Mouse (Mus musculus) urinary bladder, adult 2 months (tissue): Measurements from ENCODE around the gene 1700016H13Rik. TPM values are rescaled to one million over a fixed set of nuclear protein-coding genes. Genes with fewer than 3 reads are reported as not detected.

Experiments
- DNase-seq: peaks from one replicate; pipeline ENCODE4 v3.0.0; 2022; ENCODE audit warnings: low spot score
- polyA plus RNA-seq: library from polyadenylated mRNA; depleted of rRNA; stranded (reverse); fragments of >200 nt; gene quantifications from 2 replicates; pipeline ENCODE4 v1.2.3, GENCODE M21; 2012

1700016H13Rik gene
- polyA plus RNA-seq, 1 experiment, result 0.43 TPM

DNA sequence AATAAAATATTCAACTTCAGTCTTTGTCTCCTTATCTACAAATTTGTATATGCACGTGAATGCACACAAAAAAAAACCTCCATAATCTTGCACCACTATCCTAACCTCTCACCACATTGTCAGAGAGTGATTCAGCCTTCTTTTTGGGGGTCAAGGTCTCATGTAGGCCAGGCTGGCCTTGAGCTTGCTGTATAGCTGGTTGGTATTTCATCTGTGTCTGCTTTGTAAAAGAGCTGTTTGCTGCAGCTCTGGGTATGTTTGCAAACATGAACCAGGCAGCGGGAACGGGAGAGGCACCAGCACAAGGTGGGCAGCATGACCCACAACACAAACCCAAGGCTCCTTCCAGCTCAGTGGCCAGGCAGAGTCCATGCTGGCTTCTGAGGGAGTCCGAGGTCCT is 17.8 kb upstream of the 1700016H13Rik start:
- DNase-seq, result no peak

- DNase-seq, result no peak
These were observed 16.0 kb upstream of the 1700016H13Rik start for GRCm38 (mm10) chr5:103671858-103672257.

GRCm38 (mm10) chr5:103665876-103666275 is 10.1 kb upstream of the 1700016H13Rik start:
- DNase-seq, result no peak

DNA sequence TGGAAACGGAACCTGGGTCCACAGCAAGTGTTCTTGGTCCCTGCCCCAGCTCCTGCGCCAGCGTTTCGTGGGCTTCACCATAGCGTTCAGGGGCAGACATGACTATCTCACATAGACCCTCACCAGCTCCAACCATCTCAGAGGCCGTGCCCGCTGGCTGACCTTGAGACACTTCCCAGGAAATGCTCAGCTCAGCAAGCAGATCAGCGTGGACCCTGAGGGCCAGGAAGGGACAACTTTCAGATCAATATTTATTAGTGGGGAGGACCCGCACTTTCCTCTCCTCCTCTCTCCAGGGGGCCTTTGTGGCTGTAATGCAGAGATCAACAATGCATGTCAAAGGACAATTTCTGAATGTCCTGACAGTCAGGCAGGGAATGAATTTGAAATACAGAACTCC is 9.1 kb upstream of the 1700016H13Rik start:
- DNase-seq, result no peak

DNA sequence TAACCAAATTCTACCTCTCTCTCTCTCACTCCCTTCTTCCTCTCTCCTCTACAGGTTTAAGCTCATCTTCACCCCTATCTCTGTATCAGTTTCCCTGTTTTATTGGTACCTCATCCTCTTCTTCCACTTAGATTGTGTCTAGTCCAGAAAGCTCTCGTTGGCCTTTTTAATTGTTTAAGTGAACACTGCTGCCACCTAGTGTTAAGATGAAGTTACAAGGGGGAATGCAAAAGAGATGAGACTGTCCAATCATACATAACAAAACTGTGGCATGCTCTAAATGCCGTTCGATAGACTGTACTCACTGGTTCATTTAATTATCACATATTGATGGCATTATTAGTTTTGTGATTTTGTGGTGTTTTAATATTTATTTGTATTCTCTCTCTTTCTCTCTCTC is 3.8 kb upstream of the 1700016H13Rik start:
- DNase-seq, result no peak

DNA sequence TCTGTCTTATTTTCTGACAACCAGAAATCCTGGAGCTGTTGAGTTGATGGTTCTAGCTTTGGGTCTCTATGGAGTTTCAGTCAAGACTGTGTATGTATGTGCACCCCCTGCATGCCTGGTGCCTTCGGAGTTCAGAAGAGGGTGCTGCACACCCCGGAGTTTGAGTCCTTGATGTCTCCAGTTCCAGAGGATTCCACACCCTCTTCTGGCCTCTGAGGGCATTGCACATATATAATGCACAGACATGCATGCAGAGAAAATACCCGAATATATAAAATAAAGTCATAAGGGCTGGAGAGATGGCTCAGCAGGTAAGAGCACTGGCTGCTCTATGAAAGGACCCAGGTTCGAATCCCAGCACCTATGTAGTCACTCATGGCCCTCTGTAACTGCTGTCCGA is 3.1 kb upstream of the 1700016H13Rik start:
- DNase-seq, result no peak

DNA sequence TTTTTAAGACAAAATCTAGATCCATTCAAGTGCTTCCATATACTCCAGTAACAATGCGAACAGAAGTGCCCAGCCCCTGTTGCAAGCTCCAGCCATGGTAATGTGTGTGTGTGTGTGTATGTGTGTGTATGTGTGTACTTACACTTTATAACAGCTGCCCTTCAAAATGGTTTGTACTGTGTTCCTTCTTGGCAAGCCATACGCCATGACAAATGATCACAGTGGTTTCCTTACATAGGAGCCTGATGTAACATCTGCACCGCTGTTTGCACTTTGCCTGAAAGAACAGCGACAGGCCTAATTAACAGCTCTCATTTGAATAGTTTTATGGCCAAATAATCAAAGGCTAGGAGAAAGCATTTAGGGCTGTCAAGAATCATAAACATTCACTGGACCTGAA is 1.0 kb downstream of the 1700016H13Rik start:
- no peak for DNase-seq

- DNase-seq, result no peak
These were observed 1.6 kb downstream of the 1700016H13Rik start for GRCm38 (mm10) chr5:103654225-103654624.

- no peak for DNase-seq
These were observed 8.5 kb downstream of the 1700016H13Rik start for GRCm38 (mm10) chr5:103647320-103647719.

DNA sequence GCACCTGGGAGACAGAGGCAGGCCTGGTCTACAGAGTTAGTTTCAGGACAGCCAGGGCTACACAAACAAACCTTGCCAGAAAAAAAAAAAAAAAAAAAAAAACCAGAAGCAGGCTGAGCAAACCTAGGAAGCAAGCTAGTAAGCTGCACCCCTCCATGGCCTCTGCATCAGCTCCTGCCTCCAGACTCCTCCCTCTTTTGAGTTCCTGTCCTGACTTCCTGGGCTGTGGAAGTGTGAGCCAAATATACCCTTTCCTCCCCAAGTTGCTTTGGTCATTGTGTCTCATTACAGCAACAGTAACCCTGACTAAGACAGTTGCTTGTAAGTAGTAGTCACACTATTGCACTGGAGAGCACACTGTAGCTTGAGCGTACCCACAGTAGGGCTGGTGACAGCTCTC is 11.6 kb downstream of the 1700016H13Rik start:
- DNase-seq, result no peak

DNA sequence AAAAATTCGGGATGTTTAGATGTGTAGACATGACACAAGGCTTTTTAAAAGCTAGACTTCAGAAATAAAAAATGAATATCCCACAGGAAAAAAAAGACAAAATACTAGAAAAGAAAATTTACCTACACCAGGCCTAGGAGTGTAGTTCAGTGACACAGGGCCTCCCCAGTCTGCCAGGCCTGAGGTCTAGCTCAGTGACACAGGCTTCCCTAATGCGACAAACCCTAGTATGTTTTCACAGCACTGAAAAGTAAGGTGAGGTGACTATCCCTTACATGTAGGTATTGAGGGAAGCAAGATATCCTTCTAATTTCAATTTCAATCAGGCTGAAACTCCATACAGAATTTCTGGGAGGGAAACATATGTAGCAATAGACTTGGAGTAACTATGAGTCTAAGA is 18.6 kb downstream of the 1700016H13Rik start:
- DNase-seq, result no peak

DNA sequence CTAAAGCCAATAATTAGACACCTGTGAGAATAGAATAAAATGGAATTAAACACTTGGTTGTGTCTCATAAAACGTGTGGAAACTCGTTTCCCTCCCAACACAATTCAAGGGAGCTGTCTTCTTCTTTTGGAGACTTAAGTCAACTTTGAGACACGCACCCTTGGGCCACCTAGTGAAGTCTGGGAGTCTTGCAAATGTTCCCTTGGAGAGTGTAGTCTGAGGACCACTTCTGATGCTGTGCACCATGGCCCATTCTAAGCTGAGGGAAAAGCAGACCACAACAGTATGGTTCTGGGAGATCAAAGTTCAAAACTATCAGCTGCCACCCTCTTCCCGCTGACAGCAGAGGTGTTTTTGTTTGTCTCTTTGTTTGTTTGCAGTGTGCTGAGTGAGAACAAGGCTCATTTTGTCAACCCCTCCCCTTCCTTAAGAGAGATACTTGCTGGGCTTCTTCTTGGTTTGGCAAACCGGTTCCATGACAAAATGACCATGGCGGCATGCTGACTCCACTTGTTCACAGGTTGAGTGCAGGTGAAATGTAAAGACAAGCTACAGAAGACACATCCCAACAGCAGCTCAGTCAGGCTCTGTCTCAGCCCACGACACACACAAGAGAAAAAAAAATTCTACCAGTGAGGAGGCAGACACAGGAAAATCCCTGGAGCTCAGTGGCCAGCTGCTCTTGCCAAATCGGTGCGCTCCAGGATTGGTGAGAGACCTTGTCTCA is 25.8 kb downstream of the 1700016H13Rik start:
- DNase-seq, result no peak

GRCm38 (mm10) chr5:103629111-103629764 is 26.6 kb downstream of the 1700016H13Rik start, which contains the start of gene Slc10a6:
Gene Slc10a6 (minus strand): TSS chr5:103629403.
- peak; percentile 32 for DNase-seq

DNA sequence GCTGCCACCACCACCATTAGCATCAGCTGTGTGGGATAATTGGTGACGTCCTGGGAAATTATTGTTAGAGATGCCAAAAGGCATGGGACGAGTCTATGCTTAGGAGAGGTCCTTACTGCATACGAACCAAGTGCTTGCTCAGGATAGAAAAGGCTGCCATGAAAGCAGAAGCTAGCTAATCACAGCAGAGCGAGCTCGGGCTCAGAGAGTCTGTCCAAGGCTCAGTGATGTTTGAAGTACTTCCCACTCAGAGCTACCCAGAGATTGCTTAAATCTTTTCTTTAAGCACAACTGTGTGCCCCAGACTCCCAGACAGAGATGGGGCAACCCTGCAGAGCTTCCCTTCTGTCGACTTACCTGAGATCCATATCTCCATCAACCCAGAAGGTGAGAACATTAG is 27.3 kb downstream of the 1700016H13Rik start:
- no peak for DNase-seq

GRCm38 (mm10) chr5:103624831-103625230 is 31.0 kb downstream of the 1700016H13Rik start:
- DNase-seq, result no peak

DNA sequence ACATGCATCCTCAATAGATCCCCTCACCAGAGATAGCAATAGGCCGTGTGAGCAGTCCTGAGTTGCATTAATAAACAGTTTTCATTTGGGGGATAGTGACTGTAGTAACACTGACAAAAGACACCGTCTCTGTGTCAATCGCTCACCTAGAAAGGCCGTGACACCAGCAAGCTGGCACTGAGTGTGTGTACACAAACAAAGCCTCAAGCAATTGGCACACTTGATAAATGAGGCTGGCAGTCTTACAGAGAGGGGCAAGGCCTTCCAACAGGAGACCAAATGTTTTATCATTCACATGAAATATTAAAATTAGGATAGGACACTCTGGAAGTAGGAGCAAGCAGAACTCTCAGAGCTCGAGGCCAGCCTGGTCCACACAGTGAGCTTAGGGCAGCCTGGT is 33.5 kb downstream of the 1700016H13Rik start:
- DNase-seq, result no peak

- no peak for DNase-seq
These were observed 35.4 kb downstream of the 1700016H13Rik start for GRCm38 (mm10) chr5:103620301-103620973.

GRCm38 (mm10) chr5:103617191-103617590 is 38.6 kb downstream of the 1700016H13Rik start:
- no peak for DNase-seq

DNA sequence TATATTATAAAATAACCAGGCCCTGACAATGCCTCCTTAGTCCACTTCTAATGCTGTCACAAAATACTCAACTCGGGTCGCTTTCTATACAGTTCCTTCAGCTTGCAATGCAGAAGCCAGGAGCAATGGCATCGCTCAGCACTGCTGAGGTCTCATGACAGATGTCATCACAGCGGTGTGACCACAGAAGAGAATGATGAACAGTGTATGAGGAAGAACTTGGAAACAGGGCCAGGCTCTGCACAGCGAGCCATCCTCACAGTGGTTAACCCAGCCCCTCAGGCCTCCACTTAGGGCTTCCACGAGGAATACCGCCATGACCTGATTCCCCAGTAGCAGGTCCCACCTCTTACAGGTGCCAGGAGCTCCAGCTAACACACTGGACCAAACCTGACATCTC is 41.5 kb downstream of the 1700016H13Rik start:
- no peak for DNase-seq

DNA sequence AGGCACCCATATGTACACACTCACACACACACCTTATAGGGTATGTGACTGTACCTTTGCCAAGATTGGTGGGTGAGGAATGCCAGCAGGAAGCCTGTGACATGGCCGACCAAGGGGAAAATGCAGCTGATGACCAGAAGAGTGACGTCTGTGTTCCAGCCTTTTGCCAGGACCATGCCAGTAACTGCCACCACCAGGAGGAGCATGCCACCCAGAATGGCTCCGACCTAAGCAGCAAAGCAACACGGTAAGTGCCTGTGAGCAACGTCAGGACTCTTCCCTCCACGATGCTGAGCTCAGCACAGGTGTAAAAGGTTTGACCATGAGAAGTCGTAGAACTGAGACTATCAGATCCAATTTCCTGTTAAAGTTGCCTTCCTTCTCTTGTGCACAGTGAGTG is 43.5 kb downstream of the 1700016H13Rik start:
- DNase-seq, result no peak

GRCm38 (mm10) chr5:103610856-103611472 is 44.8 kb downstream of the 1700016H13Rik start:
- DNase-seq, result no peak

DNA sequence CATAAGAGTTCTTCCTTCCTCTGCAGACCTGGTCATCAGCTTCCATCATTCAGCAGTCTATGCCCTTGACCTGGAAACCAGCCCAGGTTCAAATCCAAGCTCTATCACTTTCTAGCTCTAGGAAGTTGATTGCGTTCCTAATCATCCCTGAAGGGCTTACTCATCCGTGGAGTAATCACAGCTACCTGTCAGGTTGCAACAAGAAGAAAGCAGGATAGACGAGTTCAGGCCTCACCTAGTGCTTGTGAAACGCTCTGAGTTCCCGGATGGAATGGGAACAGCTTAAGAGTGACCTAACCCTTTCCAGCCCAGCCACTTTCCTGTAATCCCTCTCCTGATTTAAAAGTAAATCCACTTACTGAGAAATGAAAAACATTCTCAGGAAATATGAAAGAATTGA is 45.7 kb downstream of the 1700016H13Rik start:
- no peak for DNase-seq
